Mouse (Mus musculus): ENCODE measurements around the gene Dennd1a. TPM values are rescaled to one million over a fixed set of nuclear protein-coding genes. Genes with fewer than 3 reads are reported as not detected.

Gene Dennd1a
- total RNA-seq, 1 experiment from 2014 or later, result 34.2 TPM

- ATAC-seq (replicated peaks; ENCODE audit: low read depth, poor library complexity, severe bottlenecking), result peak; percentile 83
Observed at GRCm38 (mm10) chr2:38126383-38126732, 160.8 kb downstream of the Dennd1a start.

GRCm38 (mm10) chr2:38125671-38126382 lies 161.4 kb downstream of the Dennd1a start:
- ATAC-seq (replicated peaks; ENCODE audit: low read depth, poor library complexity, severe bottlenecking), result peak; percentile 69

- no peak for ATAC-seq (replicated peaks; ENCODE audit: low read depth, poor library complexity, severe bottlenecking)
Observed at GRCm38 (mm10) chr2:38124727-38125126, 162.5 kb downstream of the Dennd1a start.

DNA sequence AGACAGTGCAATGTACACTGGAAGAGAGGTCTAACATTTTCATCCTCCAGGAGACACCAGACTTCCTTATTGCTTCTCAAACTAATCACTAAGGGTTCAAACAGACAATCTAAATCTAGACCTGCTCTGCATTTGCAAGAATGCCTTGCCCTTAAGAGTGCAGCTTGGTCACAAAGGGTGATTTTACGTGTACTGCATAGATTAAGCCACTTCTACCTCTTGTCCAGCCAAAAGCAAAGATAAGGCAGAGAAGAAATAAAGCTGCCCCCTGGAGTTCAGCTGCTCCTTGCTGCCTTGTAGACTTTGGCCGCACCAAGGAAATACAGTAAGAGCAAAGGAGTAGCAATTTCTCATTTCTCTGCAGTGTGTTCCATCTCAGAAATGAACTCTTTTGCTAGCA lies 172.2 kb downstream of the Dennd1a start:
- ATAC-seq (replicated peaks; ENCODE audit: low read depth, poor library complexity, severe bottlenecking), result no peak

DNA sequence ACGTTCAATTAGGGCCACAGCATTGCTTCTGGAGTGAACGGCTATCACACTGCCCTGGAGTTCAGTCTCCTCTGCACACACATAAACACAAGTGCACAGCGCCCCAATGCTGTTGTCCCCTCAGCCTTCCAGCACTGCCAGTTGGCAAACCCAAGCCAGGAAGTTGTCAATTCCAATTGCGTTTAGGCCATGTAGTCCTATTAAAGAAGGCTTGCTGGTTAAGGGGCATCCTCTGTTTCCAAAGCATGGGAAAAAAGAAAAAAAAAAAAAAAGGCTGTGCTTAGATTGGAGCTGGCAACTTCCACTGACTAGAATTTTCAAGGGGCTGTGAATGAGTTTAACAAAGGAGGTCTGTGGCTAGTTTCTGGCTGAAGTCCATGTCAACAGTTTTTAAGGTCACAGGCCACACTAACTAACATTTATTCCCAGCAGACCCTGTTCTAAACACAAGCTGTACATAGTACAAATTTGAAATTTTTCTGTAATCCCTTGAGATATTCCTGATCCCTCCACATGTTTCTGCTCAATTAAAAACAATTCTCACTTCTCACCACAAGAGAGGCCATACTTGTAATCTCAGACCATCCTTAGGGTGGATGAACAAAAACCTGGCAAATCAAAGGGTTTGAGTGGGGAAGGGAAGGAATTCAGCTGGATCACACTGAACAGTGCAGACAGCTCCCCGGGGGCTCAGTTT lies 175.4 kb downstream of the Dennd1a start:
- no peak for ATAC-seq (replicated peaks; ENCODE audit: low read depth, poor library complexity, severe bottlenecking)

DNA sequence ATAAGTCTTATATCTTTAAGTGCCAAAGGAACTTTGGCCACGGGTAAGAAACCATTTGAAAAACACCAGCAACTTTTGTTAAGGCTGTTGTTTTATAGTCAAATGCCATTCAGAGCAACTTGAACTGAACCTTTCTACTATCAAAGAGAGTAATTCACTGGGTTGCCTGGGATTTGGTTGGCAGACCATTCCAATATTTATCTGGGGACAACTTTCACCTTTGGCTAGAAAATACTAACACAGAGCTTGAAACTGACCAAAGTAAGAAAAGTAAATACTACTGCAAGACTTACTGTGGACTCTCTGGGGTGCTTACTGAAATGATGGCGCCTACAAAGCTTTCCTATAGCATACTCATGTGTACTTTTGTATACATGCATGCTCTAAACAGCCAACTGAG lies 178.6 kb downstream of the Dennd1a start:
- no peak for ATAC-seq (replicated peaks; ENCODE audit: low read depth, poor library complexity, severe bottlenecking)

DNA sequence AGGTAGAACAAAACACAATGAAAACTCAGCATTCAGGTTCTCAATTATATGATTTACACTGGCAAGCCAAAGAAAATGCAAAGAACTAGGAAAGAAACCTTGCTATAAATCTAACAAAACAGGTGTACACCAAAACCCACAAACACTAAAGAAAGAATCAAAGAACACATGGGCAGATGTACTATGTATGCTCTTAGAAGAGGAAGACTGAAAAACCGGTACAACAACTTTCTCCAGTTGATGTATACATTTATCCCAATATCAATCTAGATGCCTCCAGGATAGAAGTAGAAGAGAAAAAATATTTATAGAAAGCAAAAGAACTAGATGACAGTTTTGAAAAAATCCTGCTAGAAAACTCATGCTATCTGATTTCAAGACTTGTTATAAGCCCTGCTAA lies 184.5 kb downstream of the Dennd1a start:
- ATAC-seq (replicated peaks; ENCODE audit: low read depth, poor library complexity, severe bottlenecking), result no peak

- ATAC-seq (replicated peaks; ENCODE audit: low read depth, poor library complexity, severe bottlenecking), result no peak
Observed at GRCm38 (mm10) chr2:38100289-38100688, 186.9 kb downstream of the Dennd1a start.

DNA sequence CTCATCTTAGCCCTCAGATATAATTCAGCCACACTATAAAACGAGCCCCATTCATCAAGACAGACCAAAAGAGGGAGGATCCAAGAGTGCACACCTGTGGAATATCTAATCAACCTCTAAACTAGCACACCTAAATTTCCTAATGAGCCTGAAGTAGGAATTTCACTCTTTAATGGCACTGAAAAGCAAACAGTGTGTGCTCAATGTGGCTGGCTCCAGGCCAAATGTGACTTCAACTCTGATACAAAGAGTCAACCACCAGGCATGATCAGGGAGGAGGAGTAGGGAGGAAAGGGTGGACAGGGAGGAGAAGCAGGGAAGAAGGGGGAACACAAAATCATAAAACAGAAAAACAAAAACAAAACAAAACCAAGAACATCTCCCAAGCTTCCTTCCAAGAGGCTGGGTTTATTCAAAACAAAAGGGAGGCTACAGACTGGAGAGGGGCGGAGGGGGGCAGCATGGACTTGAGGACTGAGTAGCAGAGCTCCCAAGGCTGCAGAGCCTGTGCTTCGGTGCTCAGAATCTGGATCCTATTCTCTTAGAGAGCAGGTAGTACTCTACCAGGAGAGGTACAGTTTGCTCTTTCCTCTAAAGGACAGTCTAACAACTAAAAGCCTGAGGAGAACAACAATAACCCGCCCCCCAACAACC lies 187.9 kb downstream of the Dennd1a start:
- ATAC-seq (replicated peaks; ENCODE audit: low read depth, poor library complexity, severe bottlenecking), result no peak

GRCm38 (mm10) chr2:38097469-38097868 lies 189.7 kb downstream of the Dennd1a start:
- no peak for ATAC-seq (replicated peaks; ENCODE audit: low read depth, poor library complexity, severe bottlenecking)

DNA sequence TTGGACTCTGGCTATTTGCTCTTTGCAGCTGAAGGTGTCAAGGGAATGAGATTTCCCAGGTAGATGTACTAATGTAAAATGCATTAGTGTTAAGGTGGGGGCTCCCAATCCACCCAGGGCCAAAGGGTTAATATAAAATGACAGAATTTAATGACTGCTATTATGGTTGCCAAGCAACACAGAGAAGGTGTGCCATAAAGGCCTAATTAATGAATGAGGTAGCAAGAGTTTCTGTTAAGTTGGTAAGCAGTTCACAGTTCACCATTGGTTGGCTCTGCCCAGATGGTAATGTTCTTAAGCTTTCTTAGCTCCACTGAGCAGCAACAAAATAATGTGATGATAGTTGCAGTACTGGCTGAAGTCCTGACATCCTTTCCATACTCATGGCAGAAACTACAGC lies 190.9 kb downstream of the Dennd1a start:
- ATAC-seq (replicated peaks; ENCODE audit: low read depth, poor library complexity, severe bottlenecking), result no peak

GRCm38 (mm10) chr2:38094380-38095163 lies 192.6 kb downstream of the Dennd1a start:
- ATAC-seq (replicated peaks; ENCODE audit: low read depth, poor library complexity, severe bottlenecking), result no peak

DNA sequence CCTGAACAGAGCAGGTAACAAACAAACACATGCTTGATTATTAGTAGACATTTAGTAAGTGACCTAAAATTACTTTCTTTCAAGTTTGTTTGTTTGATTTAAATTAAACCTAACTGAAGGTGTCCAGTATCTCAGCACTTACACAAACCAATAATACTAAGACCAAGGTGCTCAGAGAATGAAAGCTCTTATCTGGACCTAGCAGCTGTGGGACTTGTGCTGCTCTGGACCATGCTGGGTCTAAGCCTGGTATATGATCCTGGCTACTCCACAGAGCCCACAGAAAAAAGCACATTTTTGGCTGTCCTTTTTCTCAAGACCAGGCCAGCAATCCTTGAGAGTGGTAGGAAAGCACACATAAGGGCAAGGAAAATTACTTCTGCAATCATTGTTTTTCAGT lies 193.2 kb downstream of the Dennd1a start:
- ATAC-seq (replicated peaks; ENCODE audit: low read depth, poor library complexity, severe bottlenecking), result no peak

- ATAC-seq (replicated peaks; ENCODE audit: low read depth, poor library complexity, severe bottlenecking), result no peak
Observed at GRCm38 (mm10) chr2:38093242-38093641, 193.9 kb downstream of the Dennd1a start.

GRCm38 (mm10) chr2:38088346-38088745 lies 198.8 kb downstream of the Dennd1a start:
- no peak for ATAC-seq (replicated peaks; ENCODE audit: low read depth, poor library complexity, severe bottlenecking)

DNA sequence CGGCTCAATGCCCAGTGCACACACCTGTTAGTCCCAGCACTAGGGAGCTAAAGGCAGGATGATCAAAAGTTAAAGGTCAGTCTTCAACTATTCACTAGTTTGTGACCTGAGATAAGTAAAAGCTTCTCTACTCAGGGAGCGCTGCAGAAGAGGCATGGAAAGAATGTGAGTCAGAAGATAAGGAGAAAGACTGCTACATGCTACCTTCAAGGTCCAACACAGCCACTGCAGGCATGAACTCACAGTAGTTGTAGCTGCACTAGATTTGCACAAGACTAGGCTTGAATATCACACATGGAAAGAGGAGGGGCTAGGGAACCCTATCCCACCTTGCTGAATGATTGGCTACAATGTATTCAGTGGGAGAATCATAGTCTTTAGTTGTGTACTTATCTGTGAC lies 202.1 kb downstream of the Dennd1a start:
- no peak for ATAC-seq (replicated peaks; ENCODE audit: low read depth, poor library complexity, severe bottlenecking)

- ATAC-seq (replicated peaks; ENCODE audit: low read depth, poor library complexity, severe bottlenecking), result no peak
Observed at GRCm38 (mm10) chr2:38083251-38083650, 203.9 kb downstream of the Dennd1a start.

DNA sequence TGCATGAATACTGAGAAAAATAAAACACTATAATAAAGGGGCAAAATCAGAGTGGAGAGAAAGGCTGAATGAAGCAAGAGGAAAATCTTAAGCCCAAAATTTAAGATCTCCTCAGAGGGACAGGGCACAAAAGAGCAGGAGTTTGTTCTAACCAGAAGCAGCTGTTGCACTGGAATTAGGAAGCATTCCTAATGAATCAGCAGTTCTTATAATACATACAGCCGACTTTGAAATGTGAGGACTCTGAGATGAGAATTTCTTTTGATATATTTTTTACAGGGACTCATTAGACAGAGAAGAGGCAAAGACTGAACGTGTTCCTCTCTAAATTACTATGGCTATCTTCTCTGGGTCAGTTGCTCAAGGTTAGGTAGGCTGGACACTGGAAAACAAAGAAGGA lies 212.7 kb downstream of the Dennd1a start:
- no peak for ATAC-seq (replicated peaks; ENCODE audit: low read depth, poor library complexity, severe bottlenecking)

DNA sequence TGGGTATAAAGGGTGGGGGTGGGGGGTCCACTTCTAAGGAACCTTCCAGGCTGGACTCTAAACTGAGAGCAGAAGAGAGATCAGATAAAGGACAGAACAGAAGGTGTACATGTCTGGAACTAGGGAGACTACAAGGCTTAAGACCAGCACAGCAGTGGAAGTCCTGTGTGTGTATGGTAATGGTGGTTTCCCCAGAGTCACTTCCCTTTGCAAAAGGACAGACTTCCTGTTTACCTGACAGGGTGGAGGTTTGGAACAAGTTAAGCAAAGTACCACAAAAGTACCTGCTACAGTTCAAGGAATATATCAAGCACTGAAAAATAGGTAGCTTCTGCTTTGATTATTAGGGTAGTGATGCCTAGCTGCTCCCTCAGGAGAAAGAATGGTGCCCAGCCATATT lies 215.1 kb downstream of the Dennd1a start:
- ATAC-seq (replicated peaks; ENCODE audit: low read depth, poor library complexity, severe bottlenecking), result peak; percentile 45; the same call in 1 of the 2 replicates

- no peak for ATAC-seq (replicated peaks; ENCODE audit: low read depth, poor library complexity, severe bottlenecking)
Observed at GRCm38 (mm10) chr2:38068171-38068572, 219.0 kb downstream of the Dennd1a start.

- ATAC-seq (replicated peaks; ENCODE audit: low read depth, poor library complexity, severe bottlenecking), result no peak
Observed at GRCm38 (mm10) chr2:38065914-38066313, 221.3 kb downstream of the Dennd1a start.
